Mouse (Mus musculus) lung, adult 2 months (tissue): ENCODE data around the gene Cd47.

ENCODE experiments used
- CTCF ChIP-seq: fragments of 200-500 bp; IDR thresholded peaks from 2 replicates; pipeline ENCODE4 v1.5.1; 2011; ENCODE audit warnings: mild to moderate bottlenecking, low read length, control low read depth; ENCODE audit not compliant: insufficient read depth
- POLR2A ChIP-seq: fragments of 200-500 bp; IDR thresholded peaks from 2 replicates; pipeline ENCODE4 v1.6.1; 2011; ENCODE audit warnings: low read depth, mild to moderate bottlenecking, control low read depth, low read length, borderline replicate concordance; ENCODE audit errors: extremely low read depth

DNA sequence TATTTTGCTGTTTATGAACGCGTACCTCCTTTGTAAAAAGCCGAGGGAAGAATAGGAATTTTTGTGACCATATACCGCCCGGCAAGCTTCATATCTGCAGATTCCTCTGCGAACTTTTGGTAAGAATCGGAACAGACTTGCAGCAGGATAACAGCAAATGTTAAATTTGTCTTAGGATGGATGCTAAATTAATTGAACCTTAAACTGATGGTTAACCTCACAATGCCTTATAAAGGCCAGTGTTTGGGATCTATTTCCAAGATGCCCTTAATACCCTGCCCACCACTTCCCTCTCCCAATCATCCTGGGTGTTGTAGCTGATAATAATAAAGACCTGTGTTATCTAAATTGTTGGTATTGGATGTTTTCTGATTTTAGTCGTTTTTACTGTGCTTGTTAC lies 56.3 kb downstream of the Cd47 start:
- TF ChIP-seq CTCF (no peak), POLR2A (no peak)
